Mouse (Mus musculus) right cerebral cortex, postnatal 10 days (tissue): Measurements from ENCODE around the gene Slc25a10.
"Not testable (repeated sequence)": the region's sequence is repeated elsewhere in the genome, so short reads cannot be mapped to it uniquely, and the experiment has no call there.

Source experiments
- DNase-seq, 2 experiments: peaks; one replicate each; pipeline ENCODE4 v3.0.0; 2021; ENCODE audit warnings: low spot score in 2 of 2

Gene Slc25a10

DNA sequence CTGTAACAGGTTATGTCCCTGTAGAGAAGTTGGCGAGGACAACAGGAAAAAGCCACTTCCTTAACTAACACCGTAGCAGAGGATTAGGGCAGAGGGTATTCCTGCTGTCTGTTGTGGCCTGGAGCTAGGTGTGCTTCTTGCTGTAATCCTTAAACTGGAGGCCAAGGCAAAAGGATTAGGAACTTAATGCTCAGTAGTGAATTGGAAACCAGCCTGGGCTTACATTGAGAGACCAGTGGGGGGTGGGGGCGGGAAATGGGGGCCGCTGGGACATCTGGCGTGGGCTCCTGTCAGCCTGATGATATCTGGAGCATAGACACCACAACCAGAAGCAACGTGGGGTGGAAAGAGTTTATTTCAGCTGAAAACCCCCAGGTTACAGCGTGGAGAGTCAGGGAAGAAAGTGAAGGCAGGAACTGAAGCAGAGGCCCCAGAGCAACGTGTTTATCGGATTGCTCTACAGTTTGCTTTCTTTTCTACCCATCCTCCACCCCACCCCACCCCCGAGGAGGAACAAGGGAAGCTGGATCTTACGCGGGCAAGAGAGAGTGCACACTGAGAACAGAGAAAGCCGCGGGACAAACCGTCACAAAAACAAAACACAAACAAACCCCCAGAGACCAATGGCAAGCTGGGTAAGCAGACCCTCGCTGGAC is 18.9 kb downstream of the Slc25a10 start:
- no peak for DNase-seq

DNA sequence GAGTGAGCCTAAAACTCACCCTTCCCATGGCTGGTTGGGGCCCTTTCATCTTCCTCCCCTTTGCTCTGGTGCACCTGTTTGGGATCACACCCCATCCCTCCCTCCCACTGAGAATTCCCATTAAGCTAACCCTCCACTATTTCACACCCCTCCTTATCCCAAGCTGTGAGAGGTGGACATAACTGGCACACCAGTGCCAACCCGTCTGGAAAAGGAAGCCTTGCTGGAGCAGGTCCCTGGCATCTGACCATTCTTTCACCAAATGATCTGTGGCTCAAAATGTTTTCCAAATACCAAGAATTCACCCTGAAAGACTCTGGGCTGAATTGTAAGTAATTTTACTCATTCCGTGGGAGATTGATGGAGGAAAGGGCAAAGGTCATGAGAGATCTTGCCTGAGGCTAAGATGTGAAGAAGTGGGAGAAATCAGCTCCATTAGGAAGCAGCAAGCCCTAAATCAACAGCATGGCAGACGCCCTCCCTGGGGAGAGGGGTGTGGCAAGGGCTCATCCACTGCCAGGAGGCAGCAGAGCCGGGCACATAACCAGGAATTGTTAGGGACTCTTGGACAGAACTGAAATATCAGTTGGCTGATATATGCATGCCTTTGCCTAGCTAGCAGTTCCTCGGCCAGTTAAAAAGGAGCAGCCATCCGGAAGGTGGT is 21.3 kb downstream of the Slc25a10 start:
- no peak for DNase-seq

DNA sequence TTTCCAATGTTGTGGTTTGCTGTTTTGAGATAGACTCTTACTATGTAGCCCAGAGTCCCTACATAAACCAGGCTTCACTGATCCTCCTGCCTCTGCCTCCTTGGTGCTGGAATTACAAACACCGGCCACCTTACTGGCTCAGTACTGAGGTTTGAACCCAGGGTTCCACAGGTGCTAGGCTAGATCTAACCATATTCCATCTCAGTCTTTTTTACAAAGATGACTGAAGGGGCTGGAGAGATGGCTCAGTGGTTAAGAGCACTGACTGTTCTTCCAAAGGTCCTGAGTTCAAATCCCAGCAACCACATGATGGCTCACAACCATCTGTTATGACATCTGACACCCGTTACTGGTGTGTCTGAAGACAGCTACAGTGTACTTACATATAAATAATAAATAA is 22.6 kb downstream of the Slc25a10 start:
- DNase-seq: not testable (repeated sequence)

DNA sequence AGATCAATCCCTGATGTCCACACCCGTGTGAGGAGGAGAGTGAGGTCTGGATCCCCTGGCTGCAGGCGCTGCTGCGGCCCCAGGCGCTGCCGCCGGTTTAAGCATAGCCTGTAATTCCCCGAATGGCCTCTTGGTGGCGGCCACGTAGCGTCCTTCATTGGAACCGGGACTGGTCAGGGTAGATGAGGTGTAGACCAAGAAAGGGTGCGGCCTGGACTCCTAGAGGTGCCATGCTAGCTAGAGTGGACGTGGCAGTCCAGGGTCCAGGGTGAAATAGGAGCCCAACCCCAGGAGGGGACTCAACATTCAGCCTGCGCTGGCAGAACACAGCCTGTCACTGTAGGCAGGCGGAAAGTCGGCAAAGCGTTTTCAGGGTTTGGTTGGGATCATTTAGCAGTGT is 24.0 kb downstream of the Slc25a10 start:
- peak; percentile 80 to 87 for DNase-seq

DNA sequence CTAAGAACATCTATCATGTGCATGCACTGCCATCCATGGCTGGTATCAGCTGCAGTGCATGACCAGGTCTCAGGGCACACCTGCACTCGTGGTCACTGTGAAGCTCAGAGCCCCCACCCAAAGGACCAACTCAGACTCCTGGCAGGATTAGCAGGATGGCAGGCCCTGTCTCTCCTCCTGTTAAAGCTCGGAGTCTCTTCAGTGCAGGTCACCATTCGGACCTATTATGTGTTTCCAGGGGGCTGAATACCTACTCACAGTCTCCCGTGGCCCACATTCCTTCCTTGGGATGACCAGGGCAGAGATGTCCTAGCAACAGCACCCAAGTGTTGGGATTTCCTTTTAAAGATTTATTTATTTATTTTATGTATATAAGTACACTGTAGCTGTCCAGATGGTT is 25.5 kb downstream of the Slc25a10 start:
- DNase-seq: no peak

DNA sequence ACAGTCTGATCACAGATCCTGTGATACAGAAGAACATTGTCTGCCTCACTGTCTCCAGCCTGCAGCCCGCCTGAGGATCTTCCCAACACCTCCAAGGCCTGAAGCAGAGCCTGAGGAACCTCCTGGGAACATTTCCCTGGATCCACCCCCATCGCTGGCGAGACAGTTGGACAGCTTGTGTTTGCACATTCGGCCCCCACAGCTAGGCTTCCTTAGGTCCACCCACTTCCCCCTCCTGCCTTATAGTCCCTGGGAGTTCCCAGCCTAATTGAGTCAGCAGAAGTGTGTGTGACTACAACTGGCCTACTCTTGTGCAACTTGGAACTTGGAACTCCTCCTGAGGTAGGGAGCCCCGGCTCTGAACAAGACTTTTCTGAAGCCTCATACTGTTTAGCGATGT is 26.4 kb downstream of the Slc25a10 start:
- peak; percentile 77 to 83 for DNase-seq

DNA sequence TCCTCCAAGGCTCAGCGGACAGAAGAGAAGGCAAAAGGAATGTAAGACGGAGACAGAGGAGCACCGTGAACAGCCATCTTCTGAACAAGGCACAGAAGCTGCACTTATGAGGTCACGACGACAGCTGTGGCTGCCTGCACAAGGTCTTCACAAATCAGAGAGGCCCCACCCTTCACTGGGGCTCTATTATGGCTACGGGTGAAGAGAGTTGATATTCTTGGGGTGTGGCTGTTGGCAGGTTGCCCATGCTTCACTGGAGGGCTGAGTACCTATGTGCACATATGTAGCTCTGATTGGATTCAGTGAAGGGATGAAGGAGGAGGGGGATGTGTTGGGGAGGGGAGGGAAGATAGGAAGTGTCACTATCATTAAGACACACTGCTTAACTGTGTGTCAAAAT is 26.9 kb downstream of the Slc25a10 start:
- DNase-seq: peak in 1 of 2 experiments; percentile 23

DNA sequence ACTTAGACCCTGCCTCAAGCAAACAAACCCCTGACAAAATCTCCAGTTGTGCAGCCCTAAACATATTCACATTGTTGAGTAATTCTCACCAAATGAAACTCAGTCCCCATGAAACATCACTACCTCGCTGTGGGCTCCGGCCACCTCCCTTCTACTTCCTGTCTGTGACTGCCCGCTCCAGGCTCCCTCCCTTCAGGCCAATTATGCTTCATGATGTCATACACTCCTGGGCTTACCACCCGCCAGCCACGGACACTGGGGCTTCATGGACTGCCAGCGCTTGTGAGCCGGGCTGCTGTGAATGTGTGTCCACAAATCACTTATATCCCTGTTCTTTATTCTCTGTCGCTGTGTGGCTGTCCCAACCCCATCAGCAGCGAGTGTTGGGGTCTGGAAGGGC is 28.1 kb downstream of the Slc25a10 start:
- no peak for DNase-seq

DNA sequence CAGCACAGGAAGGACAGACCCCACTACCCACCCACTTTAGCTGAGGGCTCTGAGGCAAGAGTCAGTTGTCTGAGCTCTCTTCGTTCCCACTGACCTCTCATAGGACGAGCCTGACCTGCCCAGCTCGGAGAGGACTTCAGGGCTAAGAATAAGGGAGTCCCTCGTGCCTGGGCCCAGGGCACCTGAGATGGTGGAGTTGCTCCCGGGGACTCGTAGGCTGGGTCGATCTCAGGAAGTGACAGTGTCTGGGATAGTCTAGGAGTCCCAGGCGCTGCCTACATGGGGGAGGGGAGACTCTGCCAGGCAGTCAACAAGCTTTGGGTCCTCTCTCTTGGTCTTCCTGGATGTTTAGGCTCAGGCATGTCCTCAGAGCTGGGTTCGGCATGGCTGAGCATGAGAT is 28.9 kb downstream of the Slc25a10 start:
- DNase-seq: no peak

DNA sequence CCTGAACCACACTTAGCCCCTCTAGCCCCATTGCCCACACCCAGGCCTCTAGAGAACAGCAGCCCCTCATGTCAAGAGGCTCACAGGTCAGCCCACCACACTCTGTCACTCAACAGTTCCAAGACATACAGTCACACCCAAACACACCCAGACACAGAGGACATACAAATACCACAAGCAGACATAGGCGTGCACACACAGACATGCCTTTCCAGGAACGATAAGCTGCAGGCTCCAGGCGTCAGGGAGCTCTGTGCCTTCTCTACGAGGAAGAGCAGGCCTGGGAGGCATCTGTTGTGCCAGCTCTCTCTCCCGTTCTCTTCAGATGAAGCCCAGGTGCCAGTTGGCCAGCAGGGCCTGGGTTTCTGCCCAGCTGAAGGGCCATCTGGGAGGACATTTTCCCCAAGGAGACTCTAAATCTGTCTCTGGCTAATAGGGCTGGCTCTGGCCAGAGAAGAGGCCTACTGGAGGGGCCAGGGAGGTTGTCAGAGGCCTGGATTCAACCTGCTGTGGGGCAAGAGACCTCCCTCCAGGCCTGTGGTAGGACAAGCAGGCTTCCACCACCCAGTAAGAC is 29.4 kb downstream of the Slc25a10 start:
- DNase-seq: peak in 1 of 2 experiments; percentile 52

DNA sequence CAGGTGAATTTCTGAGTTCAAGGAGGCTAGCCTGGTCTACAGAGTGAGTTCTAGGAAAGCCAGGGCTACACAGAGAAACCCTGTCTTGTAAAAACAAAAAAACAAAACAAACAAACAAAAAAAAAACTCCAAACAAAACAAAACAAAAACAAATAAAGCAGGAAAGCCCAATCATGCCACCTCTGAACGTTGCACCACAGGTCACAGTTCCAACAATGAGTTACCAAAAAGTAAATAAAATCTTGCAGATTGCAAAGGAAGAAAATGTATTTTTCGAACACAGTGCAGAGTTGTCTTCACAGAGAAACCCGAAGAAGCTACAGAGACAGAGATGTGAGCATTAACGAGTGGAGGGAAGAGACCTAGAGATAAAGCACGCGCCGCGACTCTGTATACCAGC is 30.9 kb downstream of the Slc25a10 start:
- DNase-seq: no peak

DNA sequence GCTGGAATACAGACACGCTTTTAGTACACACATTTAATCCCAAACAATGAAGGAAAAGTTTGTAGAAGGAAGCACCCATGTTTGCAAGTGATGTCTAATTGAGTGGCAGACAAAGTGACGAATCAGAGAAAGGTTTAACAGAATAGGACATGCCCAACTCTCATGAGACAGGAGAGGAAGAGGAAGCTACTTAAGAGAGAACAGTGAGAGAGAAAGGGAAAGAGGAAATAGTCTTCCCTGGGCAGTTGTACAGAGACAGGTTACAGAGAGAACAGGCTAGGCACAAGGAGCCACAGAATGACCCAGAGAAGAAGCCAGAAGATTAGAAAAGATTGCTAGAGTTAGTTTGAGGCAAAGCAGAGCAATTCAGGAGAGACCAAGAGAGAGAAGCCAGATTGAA is 34.3 kb downstream of the Slc25a10 start:
- DNase-seq: no peak

DNA sequence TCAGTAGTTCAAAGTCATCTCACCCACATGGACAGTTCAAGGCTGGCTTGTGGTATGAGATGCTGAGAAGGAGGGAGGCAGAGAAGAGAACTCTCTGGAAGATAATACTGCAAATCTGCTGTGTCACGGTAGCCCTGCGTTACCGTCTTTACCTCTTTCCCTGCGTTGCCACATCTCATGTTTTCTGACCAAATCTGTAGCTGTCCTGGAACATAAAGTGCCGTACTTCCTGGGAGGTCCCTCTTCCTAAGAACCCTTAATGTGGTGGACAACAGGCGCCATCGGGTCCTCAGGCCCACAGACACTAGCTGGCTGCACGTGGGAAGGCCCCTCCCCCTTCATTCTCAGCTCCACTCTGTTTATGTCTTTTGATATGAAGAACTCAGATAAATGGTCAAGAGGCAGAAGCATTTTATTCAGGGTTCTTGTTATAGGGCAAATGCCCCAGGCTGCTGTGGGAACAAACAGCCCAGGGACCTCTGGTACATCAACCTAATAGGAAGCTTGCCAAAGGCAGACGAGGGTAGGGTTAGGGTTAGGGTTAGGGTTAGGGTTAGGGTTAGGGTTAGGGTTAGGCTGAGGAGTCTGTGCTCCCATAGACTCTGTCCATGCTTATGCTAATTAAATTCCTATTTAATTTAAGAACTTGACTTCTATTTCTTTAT is 36.2 kb downstream of the Slc25a10 start:
- no peak for DNase-seq

DNA sequence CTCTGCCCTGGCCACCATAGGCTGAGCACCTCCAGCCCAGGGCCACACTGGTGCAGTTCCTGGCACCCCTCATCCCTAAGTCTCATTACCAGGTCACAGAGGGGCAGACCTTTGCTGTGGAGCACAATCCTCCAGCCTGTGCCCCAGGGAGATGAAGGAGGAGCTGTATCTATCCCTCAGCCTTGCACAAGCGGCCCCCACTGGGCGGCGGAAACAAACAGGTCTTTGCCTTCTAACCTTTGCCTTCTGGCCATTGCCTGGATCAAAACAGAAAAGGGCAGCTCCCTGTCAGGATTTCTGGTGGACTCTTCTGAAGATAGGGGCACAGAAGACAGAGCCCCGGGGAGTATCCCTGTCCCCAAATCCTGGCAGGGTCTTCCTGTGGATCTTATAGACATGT is 37.3 kb downstream of the Slc25a10 start:
- DNase-seq: no peak

DNA sequence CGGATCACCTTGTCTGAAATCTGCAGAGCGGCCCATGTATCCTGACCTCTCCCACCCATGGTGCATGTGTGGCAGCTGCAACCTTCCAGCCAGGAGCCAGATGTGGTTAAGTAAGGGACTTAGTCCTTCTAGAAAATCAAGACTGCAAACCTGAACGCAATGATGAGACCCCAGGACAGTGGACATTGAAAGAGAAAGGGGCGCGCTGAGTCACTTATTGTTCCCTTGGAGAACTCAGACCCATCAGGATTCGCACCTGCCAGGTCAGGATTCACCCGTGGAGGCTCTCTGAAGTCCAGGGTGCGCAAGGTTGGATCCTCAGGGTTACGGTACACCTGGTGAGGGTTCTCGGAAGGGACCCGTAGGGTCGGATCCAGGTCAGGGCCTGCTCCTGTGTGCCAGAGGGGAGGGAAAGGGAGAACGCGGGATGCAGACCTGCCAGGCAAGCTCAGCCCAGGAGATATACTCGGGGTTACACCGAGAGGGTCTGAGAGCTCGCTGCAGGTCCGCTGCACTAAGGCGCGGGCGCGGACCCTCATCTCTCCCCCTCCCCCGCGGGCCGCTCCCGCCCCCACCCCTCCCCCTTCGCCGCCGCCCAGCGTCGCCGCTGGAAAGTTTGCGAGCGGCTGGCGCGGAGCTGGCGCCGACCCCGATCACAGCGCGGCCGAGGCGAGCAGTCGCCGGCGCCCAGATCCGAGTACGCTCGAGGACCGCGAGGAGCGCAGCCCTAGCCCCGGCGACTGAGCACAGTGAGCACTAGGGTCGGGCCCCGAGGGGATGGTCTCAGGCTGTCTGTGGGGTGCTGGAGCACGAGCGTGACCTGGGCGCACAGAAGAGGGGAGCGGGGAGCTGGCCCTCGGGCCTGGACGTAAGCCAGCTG is 38.7 kb downstream of the Slc25a10 start, which contains the start of gene Gcgr:
Gcgr (plus strand) TSS at position 615 of the 880 bp plus-strand sequence.
- no peak for DNase-seq

DNA sequence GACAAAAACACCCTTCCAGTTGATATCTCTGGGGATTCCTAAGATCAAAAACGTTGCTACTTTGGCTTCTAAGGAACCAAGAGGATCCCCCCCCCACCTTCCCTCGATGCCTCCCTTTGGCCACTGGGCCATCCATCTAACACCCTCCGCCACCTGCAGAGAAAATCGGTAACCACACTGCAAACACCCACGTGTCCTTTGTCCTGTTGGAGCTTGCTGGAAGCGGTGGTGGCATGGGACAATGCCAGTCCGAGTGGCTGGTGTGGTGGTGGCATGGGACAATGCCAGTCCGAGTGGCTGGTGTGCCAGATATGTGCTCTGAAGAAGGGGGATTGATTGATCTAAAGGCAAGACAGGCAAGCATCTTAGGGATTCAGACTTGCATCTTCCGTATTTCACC is 40.0 kb downstream of the Slc25a10 start:
- no peak for DNase-seq

DNA sequence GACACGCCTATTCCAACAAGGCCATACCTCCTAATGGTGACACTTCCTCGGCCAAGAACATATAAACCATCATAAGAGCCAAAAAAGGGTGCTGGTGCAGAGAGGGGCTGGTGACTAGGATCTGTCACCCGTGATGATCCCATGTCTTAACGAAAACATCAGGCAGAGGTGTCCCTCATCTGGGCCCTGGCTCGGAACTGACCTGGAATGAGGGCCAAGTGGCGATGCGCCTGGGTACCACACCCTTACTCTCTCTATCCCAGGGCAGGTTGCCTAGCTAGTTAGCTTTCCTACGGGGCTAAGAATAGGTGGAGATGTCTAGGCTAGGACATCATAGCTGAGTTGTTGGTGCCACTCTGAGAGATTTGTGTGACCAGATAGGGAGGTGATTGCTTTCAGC is 42.5 kb downstream of the Slc25a10 start:
- DNase-seq: no peak

DNA sequence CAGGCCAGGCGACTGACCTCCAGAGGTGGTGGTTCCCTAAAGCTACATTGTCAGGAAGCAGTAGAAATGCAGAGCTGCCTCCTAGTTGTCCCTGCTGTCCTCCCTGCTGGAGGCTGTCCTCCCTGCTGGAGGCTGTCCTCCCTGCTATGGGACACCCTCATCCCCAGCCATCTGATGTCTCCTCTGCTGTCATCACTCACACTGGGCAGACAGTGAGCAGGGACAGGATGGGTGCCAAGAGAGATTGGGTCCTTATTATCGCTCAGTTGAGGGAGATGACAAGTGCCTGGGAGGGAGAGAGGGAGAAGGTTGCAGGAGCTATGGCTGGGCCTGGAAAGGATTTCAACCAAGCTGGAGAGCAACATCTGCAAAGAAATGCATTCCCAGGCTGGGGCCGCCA is 43.5 kb downstream of the Slc25a10 start:
- DNase-seq: no peak

DNA sequence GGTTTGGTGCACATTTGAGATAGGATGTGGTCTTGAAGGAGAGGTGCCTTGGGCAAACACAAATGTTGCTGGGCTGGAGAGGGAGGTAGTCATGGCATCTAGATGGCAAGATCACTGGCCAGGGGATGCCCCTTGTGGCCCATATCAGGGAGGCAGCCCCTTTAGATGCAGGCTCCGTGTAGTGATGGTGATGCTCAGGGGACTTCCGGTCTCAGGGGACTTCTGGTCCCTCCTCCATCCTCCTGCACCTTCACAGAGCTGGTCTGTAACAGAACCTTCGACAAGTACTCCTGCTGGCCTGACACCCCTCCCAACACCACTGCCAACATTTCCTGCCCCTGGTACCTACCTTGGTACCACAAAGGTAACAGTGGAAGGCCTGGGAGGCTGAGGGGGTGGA is 44.2 kb downstream of the Slc25a10 start:
- DNase-seq: no peak

DNA sequence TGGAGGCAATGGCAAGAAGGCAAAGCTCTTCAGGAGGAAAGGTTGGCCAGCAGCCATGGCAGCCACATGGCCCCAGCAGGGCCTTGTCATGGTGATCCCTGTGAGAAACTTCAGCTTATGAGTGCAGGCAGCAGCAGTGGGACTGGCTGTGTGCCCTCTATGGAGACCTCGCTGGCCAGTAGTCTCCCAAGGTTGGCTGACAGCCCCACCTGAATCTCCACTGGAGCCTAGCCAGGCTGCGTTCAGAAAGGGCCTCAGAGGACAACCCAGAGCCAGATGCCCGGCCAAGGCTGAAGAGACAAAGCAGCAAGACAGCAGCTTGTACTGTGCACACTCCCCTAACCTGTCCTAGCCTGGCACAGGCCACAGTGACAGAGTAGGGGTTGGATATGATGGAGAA is 46.8 kb downstream of the Slc25a10 start:
- DNase-seq: peak; percentile 53 to 54

DNA sequence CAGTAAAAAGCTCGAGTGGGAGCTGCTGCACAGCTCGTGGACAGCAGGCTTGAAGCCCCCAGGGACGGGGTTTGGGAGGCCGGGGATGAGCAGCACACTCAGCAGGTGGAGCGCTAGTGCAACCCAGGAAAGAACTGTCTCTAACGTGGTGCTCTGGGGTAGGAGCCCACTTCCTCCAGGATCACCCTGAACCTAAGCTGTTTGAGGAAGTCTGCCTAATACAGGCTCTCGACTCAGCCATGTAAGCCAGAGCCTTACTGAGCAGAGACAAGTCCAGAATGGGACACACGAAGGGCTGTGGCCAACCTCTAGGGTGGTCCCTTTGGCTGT is 47.3 kb downstream of the Slc25a10 start:
- DNase-seq: no peak
